Mouse (Mus musculus) adrenal gland, postnatal 4 days (tissue): ENCODE results near the gene Gm9732. TPM values are rescaled to one million over a fixed set of nuclear protein-coding genes. Genes with fewer than 3 reads are reported as not detected.

Experiments used
- DNase-seq, 2 experiments: peaks; one replicate each; pipeline ENCODE4 v3.0.0; 2021 to 2022; ENCODE audit warnings: low spot score in 2 of 2, mixed read lengths in 2 of 2
- total RNA-seq, 2 experiments: library from RNA; stranded (reverse); gene quantifications; 2 replicates each; pipeline ENCODE4 v1.2.3; 2021

Gm9732 gene
- total RNA-seq, 2 experiments from 2014 or later = not detected

DNA sequence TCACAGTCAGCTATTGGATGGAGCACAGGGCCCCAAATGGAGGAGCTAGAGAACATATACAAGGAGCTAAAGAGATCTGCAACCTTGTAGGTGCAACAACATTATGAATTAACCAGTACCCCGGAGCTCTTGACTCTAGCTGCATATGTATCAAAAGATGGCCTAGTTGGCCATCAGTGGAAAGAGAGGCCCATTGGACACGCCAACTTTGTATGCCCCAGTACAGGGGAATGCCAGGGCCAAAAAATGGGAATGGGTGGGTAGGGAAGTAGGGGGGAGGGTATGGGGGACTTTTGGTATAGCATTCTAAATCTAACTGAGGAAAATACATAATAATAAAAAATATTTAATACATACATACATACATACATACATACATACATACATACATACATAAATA lies 78.1 kb downstream of the Gm9732 start:
- peak; percentile 6 to 10 for DNase-seq

Other genes with a start within 250 kb of the Gm9732 start
- not detected for gene Gm8094, start 198.4 kb upstream of the Gm9732 start, total RNA-seq
- under 1 TPM in 1 of 2 experiments, not detected in 1; 0.17 TPM for gene Gm8104, start 174.4 kb upstream of the Gm9732 start, total RNA-seq
- gene Gm7233, start 95.2 kb upstream of the Gm9732 start, total RNA-seq = not detected
- gene Gm8122, start 39.7 kb upstream of the Gm9732 start, total RNA-seq = not detected
- gene Gm8126, start 16.4 kb upstream of the Gm9732 start, total RNA-seq = under 1 TPM in 1 of 2 experiments, not detected in 1; 0.20 TPM
- gene Gm8127, start 18.8 kb downstream of the Gm9732 start, total RNA-seq = not detected
- not detected for gene 1700001F09Rik, start 72.8 kb downstream of the Gm9732 start, total RNA-seq
- not detected for gene Gm8138, start 141.3 kb downstream of the Gm9732 start, total RNA-seq